Mouse (Mus musculus) liver, adult 2 months (tissue): ENCODE data around the gene Tbx15.

ENCODE experiments used
- CTCF ChIP-seq: fragments of 200-500 bp; IDR thresholded peaks from 2 replicates; pipeline ENCODE4 v1.5.1; 2011; ENCODE audit warnings: low read depth, low read length, control low read depth
- POLR2A ChIP-seq: fragments of 200-500 bp; IDR thresholded peaks from 2 replicates; pipeline ENCODE4 v1.6.1; 2011; ENCODE audit warnings: low read length, control low read depth; ENCODE audit not compliant: insufficient read depth; ENCODE audit errors: extremely low read depth

- TF ChIP-seq CTCF (no peak), POLR2A (no peak)
Measured at GRCm38 (mm10) chr3:99239301-99240045, 708 bp upstream of the Tbx15 start.
